Mouse (Mus musculus) brain, adult 2 months (tissue): Measurements from ENCODE around the gene D930048N14Rik.
"Not testable (repeated sequence)": the region's sequence is repeated elsewhere in the genome, so short reads cannot be mapped to it uniquely, and the experiment has no call there.

Experiments used
- DNase-seq: peaks from one replicate; pipeline ENCODE4 v3.0.0; 2011; ENCODE audit warnings: low read depth, low spot score

D930048N14Rik gene

GRCm38 (mm10) chr11:51650691-51651515 is at the start of gene D930048N14Rik, which contains the start of gene N4bp3:
D930048N14Rik (plus strand) TSS chr11:51650954.
N4bp3 (minus strand) TSS chr11:51650842.
- peak; percentile 42 for DNase-seq

- DNase-seq: peak; percentile 57
These were observed 48.5 kb upstream of the D930048N14Rik start for GRCm38 (mm10) chr11:51602253-51602652.

DNA sequence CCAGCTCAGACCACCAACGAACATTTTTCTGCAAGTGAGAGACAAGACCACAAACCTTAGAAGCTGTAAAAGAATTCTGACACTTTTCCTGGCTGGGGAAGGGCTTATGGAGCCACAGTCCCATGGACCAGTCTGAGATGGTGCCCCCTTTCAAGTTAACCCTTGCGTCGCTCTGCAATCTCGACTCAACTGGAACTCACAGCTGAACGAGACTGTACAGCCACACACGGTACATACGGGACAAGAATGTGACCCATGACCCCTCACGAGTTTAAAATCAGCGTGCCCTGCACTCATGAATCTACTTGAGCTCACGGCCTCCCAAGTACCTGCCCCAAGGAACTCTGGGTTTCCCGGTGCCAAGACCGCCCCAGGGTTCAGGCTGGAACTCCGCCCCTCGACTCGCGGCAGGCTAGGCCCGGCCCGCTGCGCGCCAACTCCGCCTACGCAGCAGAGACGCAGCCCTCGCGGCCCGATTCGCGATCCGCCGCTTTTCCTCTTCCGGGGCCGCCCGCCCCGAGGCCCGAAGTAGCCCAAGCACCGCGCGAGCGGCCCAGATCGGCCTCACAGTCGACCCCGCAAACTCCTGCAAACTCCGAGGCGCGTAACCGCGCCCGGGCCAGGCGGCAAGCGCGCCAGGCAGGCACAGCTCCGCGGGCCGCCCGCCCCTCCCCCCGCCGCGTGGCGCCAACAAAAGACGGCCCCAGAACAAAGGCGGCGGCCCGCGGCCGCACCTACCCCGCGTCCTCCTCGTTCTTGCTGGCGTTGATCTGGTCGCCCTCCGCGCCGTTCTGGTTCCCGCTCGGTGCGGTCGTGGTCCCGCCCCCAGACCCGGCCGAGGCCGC is 44.9 kb upstream of the D930048N14Rik start:
- DNase-seq: peak; percentile 88

- DNase-seq: peak; percentile 99
These were observed 44.2 kb upstream of the D930048N14Rik start, which contains the start of gene Hnrnpab for GRCm38 (mm10) chr11:51606447-51607095. Hnrnpab (minus strand) TSS chr11:51606847.

DNA sequence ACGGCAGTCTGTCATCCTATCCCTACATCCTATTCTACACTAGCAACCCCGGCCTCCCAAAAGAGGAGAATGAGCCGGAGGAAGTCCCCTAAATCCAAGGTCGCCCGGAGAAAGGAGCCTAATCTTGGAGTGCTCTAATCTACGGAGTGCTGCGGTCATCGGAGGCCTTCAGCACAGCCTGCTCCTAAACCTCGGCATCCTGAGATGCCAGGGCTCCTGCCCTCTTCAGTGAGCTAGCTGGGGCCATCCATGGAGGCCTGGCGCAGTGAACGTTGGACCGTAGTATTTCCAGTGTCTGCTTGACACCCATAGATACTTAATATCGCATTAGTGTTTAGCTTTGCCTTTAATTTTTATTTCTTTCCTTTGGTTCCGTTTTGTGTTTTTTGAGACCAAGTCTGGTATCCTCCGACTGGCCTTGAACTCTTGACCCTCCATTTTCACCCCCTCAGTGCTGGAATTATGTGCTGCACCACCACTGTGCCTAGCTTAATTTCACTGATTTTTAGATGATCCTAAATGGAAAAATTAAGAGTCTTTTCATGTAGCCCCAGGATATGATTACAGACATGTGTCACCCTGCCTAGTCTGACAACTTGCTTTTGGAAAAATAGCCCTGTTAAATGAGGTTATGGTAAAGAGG is 43.5 kb upstream of the D930048N14Rik start:
- no peak for DNase-seq

GRCm38 (mm10) chr11:51609266-51609909 is 41.4 kb upstream of the D930048N14Rik start:
- no peak for DNase-seq

DNA sequence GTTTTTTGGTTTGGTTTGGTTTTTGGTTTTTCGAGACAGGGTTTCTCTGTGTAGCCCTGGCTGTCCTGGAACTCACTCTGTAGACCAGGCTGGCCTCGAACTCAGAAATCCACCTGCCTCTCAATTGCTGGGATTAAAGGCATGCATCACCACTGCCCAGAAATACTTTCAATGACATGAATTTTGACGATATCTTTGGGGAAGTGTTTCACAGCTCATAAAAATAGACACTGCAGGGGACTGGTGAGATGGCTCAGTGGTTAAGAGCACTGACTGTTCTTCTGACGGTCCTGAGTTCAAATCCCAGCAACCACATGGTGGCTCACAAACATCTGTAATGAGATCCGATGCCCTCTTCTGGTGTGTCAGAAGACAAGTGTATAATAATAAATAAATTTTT is 40.8 kb upstream of the D930048N14Rik start:
- DNase-seq: not testable (repeated sequence)

- no peak for DNase-seq
These were observed 36.5 kb upstream of the D930048N14Rik start for GRCm38 (mm10) chr11:51614256-51614655.

DNA sequence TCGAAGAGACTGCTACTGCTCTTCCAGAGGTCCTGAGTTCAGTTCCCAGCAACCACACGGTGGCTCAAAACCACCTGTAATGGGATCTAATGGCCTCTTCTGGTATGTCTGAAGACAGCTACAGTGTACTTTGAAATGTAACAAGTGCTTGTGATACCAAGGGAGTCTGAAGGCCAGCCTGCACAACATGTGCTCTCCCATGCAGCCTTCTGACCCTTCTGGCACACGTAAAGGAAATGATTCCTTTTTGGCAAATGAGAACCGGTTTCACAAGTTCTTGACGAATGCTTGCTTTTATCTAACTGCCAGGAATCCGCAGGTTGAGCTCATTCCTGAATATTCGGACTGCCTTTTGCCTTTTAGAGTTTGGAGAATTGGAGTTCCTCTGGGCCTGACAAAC is 35.6 kb upstream of the D930048N14Rik start:
- no peak for DNase-seq

GRCm38 (mm10) chr11:51615601-51616000 is 35.2 kb upstream of the D930048N14Rik start:
- DNase-seq: peak; percentile 77

DNA sequence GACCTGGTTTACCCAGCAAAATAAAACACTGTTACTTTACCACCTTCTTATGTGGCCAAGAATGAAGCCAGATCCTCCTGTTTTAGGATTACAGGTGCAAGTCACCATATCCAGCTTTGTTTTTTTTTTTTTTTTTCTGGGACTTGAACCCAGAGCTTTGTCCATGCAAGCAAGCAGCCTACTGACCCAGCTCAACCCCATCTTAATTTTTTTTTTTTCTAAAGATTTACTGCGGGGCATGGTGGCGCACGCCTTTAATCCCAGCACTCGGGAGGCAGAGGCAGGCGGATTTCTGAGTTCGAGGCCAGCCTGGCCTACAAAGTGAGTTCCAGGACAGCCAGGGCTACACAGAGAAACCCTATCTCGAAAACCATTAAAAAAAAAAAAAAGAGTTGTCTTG is 34.6 kb upstream of the D930048N14Rik start:
- not testable (repeated sequence) for DNase-seq

DNA sequence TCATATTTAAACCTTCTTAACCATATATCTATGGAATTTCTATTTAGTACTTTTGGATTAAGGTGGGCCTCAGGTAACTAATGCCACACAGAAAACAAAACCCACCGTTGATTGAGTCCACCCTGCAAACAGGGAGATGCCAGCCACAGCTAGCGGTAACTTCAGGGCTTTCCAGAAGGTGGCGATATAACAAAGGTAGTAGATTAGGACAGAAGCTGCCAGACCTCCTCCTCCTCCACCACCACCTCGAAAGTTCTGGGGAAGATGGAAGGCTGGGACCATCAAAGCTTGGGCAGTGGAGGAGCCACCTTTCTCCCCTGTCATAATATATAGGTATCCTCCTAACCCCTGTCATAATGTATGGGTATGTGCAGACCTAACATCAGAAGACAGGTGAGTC is 33.1 kb upstream of the D930048N14Rik start:
- peak; percentile 81 for DNase-seq

GRCm38 (mm10) chr11:51618894-51619408 is 31.8 kb upstream of the D930048N14Rik start:
- DNase-seq: no peak

DNA sequence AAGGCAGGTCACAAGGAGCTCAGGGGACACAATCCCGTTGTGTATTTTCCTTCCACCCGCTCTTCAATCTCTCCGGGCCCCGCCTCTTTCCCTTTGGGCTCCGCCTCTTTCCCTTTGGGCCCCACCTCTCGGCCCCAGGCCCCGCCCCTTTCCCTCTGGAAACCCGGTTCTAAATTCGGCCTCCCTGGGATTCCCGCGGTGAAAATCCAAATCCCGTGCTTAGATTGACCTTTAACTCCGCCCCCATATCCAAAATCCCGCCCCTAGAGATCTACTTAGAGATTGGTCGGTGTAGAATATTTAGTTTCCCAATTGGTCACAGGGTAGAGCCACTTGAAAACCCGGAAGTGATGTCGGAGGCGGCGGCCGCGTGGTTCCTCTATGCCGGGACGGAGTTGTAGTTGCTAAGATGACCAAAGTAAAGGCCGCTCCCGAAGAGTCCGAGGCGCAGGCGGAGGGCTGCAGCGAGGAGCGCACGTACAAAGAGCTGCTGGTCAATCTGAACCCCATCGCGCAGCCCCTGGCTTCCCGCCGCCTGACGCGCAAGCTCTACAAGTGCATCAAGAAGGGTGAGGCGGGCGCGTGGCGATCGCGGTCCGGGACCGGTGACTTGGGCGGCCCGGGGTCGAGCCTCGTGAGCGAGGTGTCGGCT is 31.2 kb upstream of the D930048N14Rik start, which contains the start of gene Nhp2:
Gene Nhp2 (plus strand): TSS at position 327 of the 652 bp plus-strand sequence.
- DNase-seq: peak; percentile 99

DNA sequence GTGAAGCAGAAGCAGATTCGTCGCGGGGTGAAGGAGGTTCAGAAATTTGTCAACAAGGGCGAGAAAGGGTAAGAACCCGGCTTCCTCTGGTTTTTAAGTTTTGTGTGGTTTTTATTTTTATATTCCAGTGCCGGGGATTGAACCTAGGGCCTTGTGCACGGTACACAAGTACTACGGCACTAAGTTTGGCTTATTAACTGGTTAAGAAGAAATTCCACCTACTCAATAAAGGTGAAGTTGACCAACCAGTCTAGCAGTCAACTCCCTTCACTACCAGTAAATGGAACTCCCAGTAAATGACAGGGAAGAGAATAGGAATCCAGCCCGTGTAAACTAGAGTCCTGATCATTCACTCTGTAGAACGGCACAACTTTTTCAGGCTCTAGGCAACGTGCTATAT is 30.7 kb upstream of the D930048N14Rik start:
- no peak for DNase-seq

GRCm38 (mm10) chr11:51621776-51622175 is 29.0 kb upstream of the D930048N14Rik start:
- no peak for DNase-seq

DNA sequence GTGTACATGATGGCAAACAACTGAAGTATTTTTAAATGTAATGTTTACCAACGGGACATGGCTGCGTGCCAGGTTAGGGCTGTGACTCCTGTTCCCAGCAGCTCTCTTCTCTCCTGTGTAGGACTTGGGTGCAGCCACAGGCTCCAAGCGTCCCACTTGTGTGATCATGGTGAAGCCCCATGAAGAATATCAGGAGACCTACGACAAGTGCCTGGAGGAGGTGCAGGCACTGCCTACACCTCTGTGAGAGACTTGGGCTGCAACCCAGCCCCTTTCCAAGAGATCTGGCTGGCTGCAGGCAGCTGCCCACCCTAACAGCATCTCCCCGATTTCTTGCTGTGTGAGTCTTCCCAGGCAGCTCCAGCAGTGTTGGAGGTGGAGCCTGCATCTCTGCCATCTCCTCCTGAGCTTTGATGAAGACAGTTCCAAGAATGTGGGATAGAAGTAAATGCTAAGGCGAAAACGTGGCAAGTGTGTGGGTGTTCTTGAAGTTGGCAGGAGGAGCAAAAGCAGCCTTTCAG is 27.7 kb upstream of the D930048N14Rik start:
- DNase-seq: peak; percentile 95

- DNase-seq: peak; percentile 56
These were observed 25.4 kb upstream of the D930048N14Rik start for GRCm38 (mm10) chr11:51625187-51625820.

- DNase-seq: peak; percentile 80
These were observed 23.3 kb upstream of the D930048N14Rik start for GRCm38 (mm10) chr11:51627425-51627824.
